Mouse (Mus musculus) frontal cortex, postnatal 36 days (tissue): Measurements from ENCODE around the gene Bmp7.

Experiments used
- DNase-seq, 2 experiments: peaks; one replicate each; pipeline ENCODE4 v3.0.0; 2022; ENCODE audit warnings: low spot score in 2 of 2

Bmp7 gene

GRCm38 (mm10) chr2:172940003-172940798 lies at the start of gene Bmp7:
Gene Bmp7, minus strand, starts transcription at chr2:172940321.
- DNase-seq: peak; percentile 34 to 51

- peak in 1 of 2 experiments; percentile 13 for DNase-seq
Measured at GRCm38 (mm10) chr2:172982776-172983561, 42.8 kb upstream of the Bmp7 start.

- DNase-seq: no peak
Measured at GRCm38 (mm10) chr2:172979666-172980345, 39.7 kb upstream of the Bmp7 start.

GRCm38 (mm10) chr2:172978131-172978633 lies 38.1 kb upstream of the Bmp7 start:
- no peak for DNase-seq

- DNase-seq: no peak
Measured at GRCm38 (mm10) chr2:172977409-172978130, 37.4 kb upstream of the Bmp7 start, which contains the start of gene Spo11. Gene Spo11, plus strand, starts transcription at chr2:172977700.

- DNase-seq: no peak
Measured at GRCm38 (mm10) chr2:172976661-172977238, 36.6 kb upstream of the Bmp7 start.

GRCm38 (mm10) chr2:172975159-172975558 lies 35.0 kb upstream of the Bmp7 start:
- no peak for DNase-seq

- no peak for DNase-seq
Measured at GRCm38 (mm10) chr2:172974701-172975100, 34.6 kb upstream of the Bmp7 start.

GRCm38 (mm10) chr2:172973806-172974565 lies 33.9 kb upstream of the Bmp7 start:
- DNase-seq: no peak

- no peak for DNase-seq
Measured at GRCm38 (mm10) chr2:172971865-172972264, 31.7 kb upstream of the Bmp7 start.

- no peak for DNase-seq
Measured at GRCm38 (mm10) chr2:172966480-172966879, 26.4 kb upstream of the Bmp7 start.

- no peak for DNase-seq
Measured at GRCm38 (mm10) chr2:172965249-172965648, 25.1 kb upstream of the Bmp7 start.

- DNase-seq: no peak
Measured at GRCm38 (mm10) chr2:172961211-172961610, 21.1 kb upstream of the Bmp7 start.

GRCm38 (mm10) chr2:172960350-172960749 lies 20.2 kb upstream of the Bmp7 start:
- no peak for DNase-seq

- no peak for DNase-seq
Measured at GRCm38 (mm10) chr2:172959006-172959768, 19.1 kb upstream of the Bmp7 start.

- no peak for DNase-seq
Measured at GRCm38 (mm10) chr2:172958579-172958978, 18.5 kb upstream of the Bmp7 start.

GRCm38 (mm10) chr2:172951976-172952375 lies 11.9 kb upstream of the Bmp7 start:
- DNase-seq: no peak

- no peak for DNase-seq
Measured at GRCm38 (mm10) chr2:172950722-172951121, 10.6 kb upstream of the Bmp7 start.

- no peak for DNase-seq
Measured at GRCm38 (mm10) chr2:172950119-172950676, 10.1 kb upstream of the Bmp7 start.
